Comparison of ENCODE assay signal across 13 mouse cellular contexts in genomic region chr15:95209186-95209585, GRCm38 (mm10).
"Had no signal": no experiment of that assay in that cellular context is flagged by ENCODE, and none has a peak within 500 bp of the region (broad histone marks: within the 10 kb centered on the region; RNA-seq: fewer than 3 reads in every experiment).

No protein-coding gene starts in this region.

- H3K9ac ChIP-seq: limb, embryonic 13.5 days; liver, embryonic 14.5 days; midbrain, embryonic 12.5 days; neural tube, embryonic 13.5 days; stomach, embryonic 15.5 days had no signal

- DNase-seq: left cerebral cortex, postnatal 4 days; lung, adult 18-20 months; retina, postnatal 1 day; right cerebral cortex, postnatal 4 days; thymus, adult 2 months; thymus, postnatal 25 days had no signal

- H3K4me2 ChIP-seq: limb, embryonic 13.5 days; midbrain, embryonic 12.5 days; neural tube, embryonic 13.5 days; stomach, embryonic 15.5 days had no signal

- H3K9me3 ChIP-seq: limb, embryonic 13.5 days; midbrain, embryonic 12.5 days; neural tube, embryonic 13.5 days; stomach, embryonic 15.5 days had no signal

- H3K4me1 ChIP-seq: limb, embryonic 13.5 days; midbrain, embryonic 12.5 days; neural tube, embryonic 13.5 days; stomach, embryonic 15.5 days had no signal

- ATAC-seq: midbrain, embryonic 16.5 days had no signal

- H3K27me3 ChIP-seq: limb, embryonic 13.5 days; midbrain, embryonic 12.5 days; neural tube, embryonic 13.5 days; stomach, embryonic 15.5 days had no signal

- H3K4me3 ChIP-seq: layer of hippocampus, adult 2 months; limb, embryonic 13.5 days; midbrain, embryonic 12.5 days; neural tube, embryonic 13.5 days; stomach, embryonic 15.5 days had no signal

- H3K27ac ChIP-seq: layer of hippocampus, adult 2 months; limb, embryonic 13.5 days; liver, embryonic 14.5 days; midbrain, embryonic 12.5 days; neural tube, embryonic 13.5 days; stomach, embryonic 15.5 days had no signal

- H3K36me3 ChIP-seq: limb, embryonic 13.5 days; midbrain, embryonic 12.5 days; neural tube, embryonic 13.5 days; stomach, embryonic 15.5 days had no signal
